Mouse (Mus musculus) T-helper 2 cell (primary cell): Measurements from ENCODE around the gene Olfr573-ps1.

ENCODE experiments used
- in situ Hi-C: fragments of 300-600 bp; cut with MboI, MseI; formaldehyde crosslinking; loops from one replicate; pipeline ENCODE4 v1.15.1; 2025; ENCODE audit warnings: high pct_unique_total_duplicates

The Olfr573-ps1 gene

DNA sequence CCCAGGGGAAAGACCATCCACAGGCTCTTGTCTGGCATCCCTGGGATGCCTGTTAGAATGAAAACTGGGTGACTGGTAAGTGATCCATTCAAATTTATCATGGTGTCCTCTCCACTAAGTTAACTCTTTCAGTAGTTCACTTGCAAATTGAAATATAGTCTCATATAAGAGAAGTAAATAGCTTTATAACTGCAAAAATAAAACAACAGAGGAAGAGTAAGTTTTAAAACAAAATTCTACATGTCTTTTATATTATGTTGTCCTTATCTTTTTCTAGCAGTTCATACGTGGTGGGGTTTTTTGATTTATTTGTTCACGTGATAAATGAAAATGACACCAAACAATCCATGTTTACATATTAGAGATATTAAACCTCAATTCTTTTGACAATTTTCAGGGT, at the start of gene Olfr573-ps1:
Gene Olfr573-ps1 (minus strand): TSS at position 101 of the 400 bp plus-strand sequence.
- in situ Hi-C loops = loop anchor here (10.0 kb wide), 1 partner anchor 1572 kb away; no protein-coding TSS in a partner anchor

DNA sequence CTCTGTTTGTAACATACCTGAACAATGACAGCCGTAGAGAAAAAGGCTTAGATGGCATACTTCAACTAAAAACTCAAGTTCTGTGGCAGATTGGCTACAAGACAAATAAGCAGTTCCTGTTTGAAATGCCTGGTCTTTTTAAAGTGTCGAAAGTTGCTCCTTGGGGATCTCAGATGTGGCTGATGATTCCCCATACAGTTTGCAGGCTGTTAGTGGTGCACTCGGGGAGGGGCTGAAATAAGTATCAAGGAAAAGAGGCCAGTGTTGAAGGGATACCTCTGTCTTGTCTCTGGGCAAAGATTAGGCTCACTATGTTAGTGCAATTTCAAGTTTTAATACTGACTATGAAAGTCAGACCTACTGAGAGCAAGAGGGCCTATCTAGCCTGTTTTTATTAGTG, 46.8 kb upstream of the Olfr573-ps1 start, which contains the start of gene Olfr578:
Gene Olfr578 (minus strand): TSS at position 101 of the 400 bp plus-strand sequence.
- in situ Hi-C loops = no loop called here

DNA sequence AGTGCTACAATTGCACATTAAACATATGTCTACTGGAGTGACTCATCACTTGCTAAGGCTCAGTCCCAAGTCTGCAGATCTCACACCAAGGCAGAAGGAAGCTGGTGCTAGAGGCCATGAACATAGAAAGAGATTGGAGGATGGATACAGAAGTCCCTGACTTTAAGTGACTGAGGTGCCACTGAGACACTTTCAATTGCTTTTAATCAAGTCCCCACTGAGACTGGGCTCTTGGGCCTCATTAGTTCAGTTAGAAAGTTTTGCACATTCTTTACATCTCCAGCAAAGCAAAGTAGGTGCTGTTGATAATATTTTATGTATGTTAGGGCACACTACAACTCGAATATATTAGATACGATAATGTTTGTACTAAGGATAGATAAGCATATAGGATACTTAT, 33.5 kb upstream of the Olfr573-ps1 start, which contains the start of gene Olfr577:
Gene Olfr577 (minus strand): TSS at position 101 of the 400 bp plus-strand sequence.
- in situ Hi-C loops = no loop called here

- in situ Hi-C loops = no loop called here
Measured at GRCm38 (mm10) chr7:102974399-102974798, 32.0 kb upstream of the Olfr573-ps1 start.

GRCm38 (mm10) chr7:102962360-102962759, 20.0 kb upstream of the Olfr573-ps1 start, which contains the start of gene Olfr576:
TSS of gene Olfr576 (plus strand) at chr7:102962660.
- in situ Hi-C loops = no loop called here

GRCm38 (mm10) chr7:102958593-102958992, 16.2 kb upstream of the Olfr573-ps1 start, which contains the start of gene Olfr575:
TSS of gene Olfr575 (minus strand) at chr7:102958775.
- in situ Hi-C loops = no loop called here

GRCm38 (mm10) chr7:102958137-102958536, 15.8 kb upstream of the Olfr573-ps1 start:
- in situ Hi-C loops = no loop called here

DNA sequence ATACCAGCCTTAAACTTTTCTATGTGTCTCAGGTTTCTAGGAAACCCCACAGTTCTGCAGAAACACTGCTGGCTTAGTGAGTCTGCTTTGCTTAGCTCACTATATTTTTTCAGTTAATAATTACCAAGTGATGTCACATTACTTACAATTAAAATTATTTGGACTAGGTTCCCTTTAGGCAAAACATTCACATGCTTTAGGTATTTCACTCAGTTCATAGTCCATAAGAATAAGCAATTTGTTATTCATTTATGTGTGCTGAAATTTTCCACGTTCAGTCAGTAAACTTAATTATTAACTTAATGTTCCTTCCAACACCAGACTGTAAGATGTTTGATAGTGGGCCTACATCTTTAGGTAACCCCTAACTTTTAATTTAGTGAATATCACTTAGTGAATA, 8.4 kb upstream of the Olfr573-ps1 start:
- in situ Hi-C loops = no loop called here

- in situ Hi-C loops = loop anchor here (10.0 kb wide), 1 partner anchor 1567 kb away; no protein-coding TSS in a partner anchor
Measured at GRCm38 (mm10) chr7:102948167-102948566, 5.8 kb upstream of the Olfr573-ps1 start, which contains the start of gene Olfr574. TSS of gene Olfr574 (plus strand) at chr7:102948467.

- in situ Hi-C loops = loop anchor here (10.0 kb wide), 1 partner anchor 1571 kb away; no protein-coding TSS in a partner anchor
Measured at GRCm38 (mm10) chr7:102943417-102943816, 1.0 kb upstream of the Olfr573-ps1 start.

- in situ Hi-C loops = no loop called here
Measured at GRCm38 (mm10) chr7:102927105-102927504, 15.3 kb downstream of the Olfr573-ps1 start.

DNA sequence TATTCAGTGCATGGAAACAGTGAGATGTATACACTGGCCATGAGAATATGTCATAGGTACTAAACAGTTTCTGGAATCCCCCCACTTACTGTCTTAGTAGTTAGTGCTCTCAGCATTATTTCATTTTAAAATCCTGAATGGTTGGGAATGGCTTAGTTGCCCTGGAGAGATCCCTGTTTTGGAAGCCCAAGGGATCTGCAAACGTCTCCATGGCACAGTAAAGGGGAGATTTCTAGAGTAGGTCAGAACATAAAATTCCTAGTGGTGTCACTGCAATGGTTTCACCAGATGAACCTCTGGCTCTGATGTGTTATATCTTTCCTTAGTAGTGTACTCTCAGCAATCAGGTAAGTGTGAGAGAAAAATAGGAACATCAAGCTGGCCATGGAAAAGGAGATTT, 18.3 kb downstream of the Olfr573-ps1 start, which contains the start of gene Olfr572:
Gene Olfr572 (plus strand): TSS at position 301 of the 400 bp plus-strand sequence.
- in situ Hi-C loops = no loop called here

DNA sequence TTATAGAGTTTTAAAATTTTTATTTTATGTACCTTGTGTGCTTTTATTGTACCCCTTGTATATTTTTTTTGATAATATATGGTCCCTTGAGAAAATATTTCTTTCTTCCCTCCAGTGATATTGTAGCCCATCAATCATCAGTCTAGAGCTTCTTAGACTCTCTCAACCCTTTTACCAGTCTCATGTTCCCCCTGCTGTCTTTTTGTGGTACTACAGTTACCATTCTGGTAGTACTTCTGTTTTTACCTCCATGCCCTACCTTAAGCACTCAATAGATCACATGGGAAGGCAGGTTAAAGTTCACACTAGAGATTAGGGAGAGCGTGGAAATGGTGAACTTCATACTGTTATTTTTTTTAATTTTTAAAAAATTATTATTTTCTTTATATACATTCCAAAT, 22.7 kb downstream of the Olfr573-ps1 start:
- in situ Hi-C loops = loop anchor here (5.0 to 10.0 kb wide), 2 partner anchors 255 to 412 kb away; partner anchors contain the start of gene Olfr556

DNA sequence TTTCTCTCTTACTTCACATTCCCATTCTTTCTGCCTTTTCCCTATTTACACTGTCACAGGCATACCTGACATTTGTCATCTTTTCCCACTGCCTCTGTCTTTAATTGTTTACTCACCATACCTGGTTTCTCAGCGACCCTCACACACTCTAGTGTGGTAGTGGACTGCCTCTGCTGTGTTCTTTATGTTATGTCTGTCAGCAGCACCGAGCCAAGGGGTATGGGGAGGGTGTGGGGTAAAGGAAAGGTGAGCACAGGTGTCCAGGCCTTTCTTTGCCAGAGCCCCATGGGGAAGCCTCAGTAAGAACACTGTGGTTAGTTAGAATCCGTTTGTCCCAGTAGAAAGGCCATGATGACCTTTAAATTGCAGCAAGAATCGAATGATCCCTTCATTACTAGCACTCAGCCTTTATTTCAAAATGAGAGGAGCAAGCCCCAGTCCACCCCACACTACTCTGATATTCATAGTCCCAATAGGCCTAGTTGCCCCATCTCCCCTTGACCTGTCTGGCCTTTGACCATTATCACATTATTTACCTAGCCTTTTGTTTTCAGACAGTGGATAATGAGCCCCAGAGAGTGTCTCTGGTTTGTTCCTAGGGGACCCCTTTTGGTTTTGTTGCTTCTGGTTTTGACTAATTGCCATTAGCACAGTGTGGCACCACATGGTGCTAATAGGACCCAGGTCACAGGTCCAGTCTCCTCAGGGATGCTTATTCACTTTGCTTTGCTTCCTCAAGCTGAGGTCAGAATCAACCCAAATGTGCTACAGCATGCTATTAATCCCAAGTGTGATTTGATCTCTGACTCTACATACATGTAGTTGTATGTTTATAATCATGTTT, 25.1 kb downstream of the Olfr573-ps1 start, which contains the start of gene Olfr571:
Gene Olfr571 (minus strand): TSS at position 505 of the 844 bp plus-strand sequence.
- in situ Hi-C loops = loop anchor here (5.0 to 10.0 kb wide), 2 partner anchors 252 to 410 kb away; partner anchors contain the start of gene Olfr556

DNA sequence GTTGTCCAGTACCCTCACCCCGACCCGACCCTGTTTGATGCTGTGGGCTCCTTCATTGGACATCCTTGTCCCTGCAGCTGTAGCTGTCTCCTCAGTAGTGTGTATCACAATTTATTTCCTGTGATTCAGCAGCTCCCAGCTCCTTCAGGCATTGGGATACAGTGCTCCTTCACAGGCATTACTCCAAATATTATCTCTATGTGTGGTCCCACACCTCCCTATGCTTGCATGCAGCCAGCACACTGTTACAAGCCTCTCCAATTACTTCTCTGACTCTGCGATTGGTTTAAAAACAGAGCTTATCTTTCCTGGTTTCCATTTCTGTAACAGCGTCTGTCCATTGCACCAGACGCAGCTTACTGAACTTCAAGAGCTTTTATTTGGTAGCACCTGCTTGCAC, 26.0 kb downstream of the Olfr573-ps1 start:
- in situ Hi-C loops = loop anchor here (5.0 to 10.0 kb wide), 2 partner anchors 252 to 409 kb away; partner anchors contain the start of gene Olfr556

- in situ Hi-C loops = loop anchor here (5.0 to 10.0 kb wide), 2 partner anchors 250 to 408 kb away; partner anchors contain the start of gene Olfr556
Measured at GRCm38 (mm10) chr7:102915261-102915660, 27.1 kb downstream of the Olfr573-ps1 start.
